Mouse (Mus musculus) heart, postnatal 0 days (tissue): Measurements from ENCODE around the gene Nup62.
A peak's percentile ranks its signal among the peaks of the same experiment; 100 is the strongest.

ENCODE experiments used
- CTCF ChIP-seq: IDR thresholded peaks from 2 replicates; pipeline ENCODE4 v1.5.1; 2016; ENCODE audit warnings: antibody characterized with exemption, control low read depth, low read depth
- EP300 ChIP-seq: IDR thresholded peaks from 2 replicates; pipeline ENCODE4 v1.6.1; 2016; ENCODE audit warnings: antibody characterized with exemption, low read depth

DNA sequence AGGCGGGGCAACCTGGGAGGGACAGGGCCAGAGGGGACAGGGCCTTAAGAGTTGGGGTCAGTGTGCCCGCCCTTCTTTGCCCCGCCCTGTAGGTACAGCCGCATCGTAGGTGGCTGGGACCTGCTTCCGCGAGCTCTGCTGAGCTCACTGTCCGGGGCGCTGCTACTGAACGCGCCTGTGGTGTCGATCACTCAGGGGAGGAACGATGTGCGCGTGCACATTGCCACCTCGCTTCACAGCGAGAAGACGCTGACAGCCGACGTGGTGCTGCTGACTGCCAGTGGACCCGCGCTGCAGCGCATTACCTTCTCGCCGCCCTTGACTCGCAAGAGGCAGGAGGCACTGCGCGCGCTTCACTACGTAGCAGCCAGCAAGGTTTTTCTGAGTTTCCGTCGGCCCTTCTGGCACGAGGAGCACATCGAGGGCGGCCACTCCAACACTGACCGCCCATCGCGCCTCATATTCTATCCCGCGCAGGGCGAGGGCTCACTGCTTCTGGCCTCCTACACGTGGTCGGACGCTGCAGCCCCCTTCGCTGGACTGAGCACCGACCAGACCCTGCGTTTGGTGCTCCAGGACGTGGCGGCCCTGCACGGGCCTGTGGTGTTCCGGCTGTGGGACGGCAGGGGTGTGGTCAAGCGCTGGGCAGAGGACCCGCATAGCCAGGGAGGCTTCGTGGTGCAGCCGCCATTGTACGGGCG lies 23.8 kb downstream of the Nup62 start:
- no peak for TF ChIP-seq CTCF
- TF ChIP-seq EP300 = peak; percentile 58; the same call in 1 of the 2 replicates
